Mouse (Mus musculus) megakaryocyte, embryonic 14.5 days (primary cell): ENCODE measurements around the gene Eea1.

Experiments
- FLI1 ChIP-seq: IDR thresholded peaks from 2 replicates; pipeline ENCODE4 v1.6.1; 2012; ENCODE audit warnings: low read length, inconsistent platforms, mixed read lengths
- GATA1 ChIP-seq: IDR thresholded peaks from 3 replicates; pipeline ENCODE4 v1.6.1; 2012; ENCODE audit warnings: mixed read lengths, low read length, inconsistent platforms, borderline replicate concordance

DNA sequence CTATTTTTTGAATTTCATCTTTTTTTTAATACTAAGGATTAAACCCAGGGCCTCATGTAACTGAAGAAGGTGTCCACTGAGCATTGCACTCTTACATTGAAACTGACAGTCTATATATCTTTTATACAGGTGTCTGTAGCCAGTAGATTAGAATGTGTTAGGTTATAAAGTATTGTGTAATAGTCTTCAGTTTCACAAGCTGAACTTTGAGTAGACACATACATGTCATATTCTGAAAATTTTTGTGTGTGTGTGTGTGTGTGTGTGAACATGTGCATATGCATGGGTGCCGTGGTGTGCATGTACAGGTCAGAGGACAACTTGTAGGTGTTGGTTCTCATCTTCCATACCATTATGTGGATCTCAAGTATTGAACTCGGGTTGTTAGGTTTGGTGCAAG is 16.2 kb downstream of the Eea1 start:
- TF ChIP-seq GATA1 (no peak), FLI1 (no peak)
